Comparison of ENCODE assay signal across 8 mouse cellular contexts in genomic region chr2:164804533-164805331, GRCm38 (mm10). TPM values are rescaled to one million over a fixed set of nuclear protein-coding genes. Genes with fewer than 3 reads are reported as not detected.
DNase-seq lines count a peak whose midpoint lies in the region; ATAC-seq and TF ChIP-seq lines count a peak whose summit lies in the region.

TSS of gene Acot8 (minus strand) at chr2:164804882.
TSS of gene Zswim3 (plus strand) at chr2:164805098.

- peak; percentile 97 for ATAC-seq in hindbrain, postnatal 0 days
- ATAC-seq in megakaryocyte, adult 5-6 weeks (ENCODE audit: poor library complexity, severe bottlenecking): peak; percentile 92

- 0 out of 2 replicates have a peak, but pooled peaks have one; percentile 5 for TF ChIP-seq CTCF in hindbrain, postnatal 0 days (IDR thresholded peaks at IDR 0.05; ENCODE audit: low read depth)
- TF ChIP-seq CTCF in left cerebral cortex, adult 2 months (IDR thresholded peaks at IDR 0.05): no peak; the same call in 1 of the 2 replicates

- under 1% methylated on average over 47 of the region's 47 CpGs for WGBS in hindbrain, postnatal 0 days

- intact Hi-C loops in left cerebral cortex, adult 2 months (cut with DNase I): loop anchor here (2.0 kb wide), 1 partner anchor 18 kb away; the partner anchor contains the start of gene Zswim1

- H3K4me3 ChIP-seq in hindbrain, postnatal 0 days (ENCODE audit: low read length): peak within 1 kb of the TSS; percentile 80
- peak within 1 kb of the TSS; percentile 77 for H3K4me3 ChIP-seq in left cerebral cortex, adult 2 months

- H3K36me3 ChIP-seq in hindbrain, postnatal 0 days (ENCODE audit: insufficient read depth, low read length): peaks cover 12% of the 10 kb centered on the region; the same call in 1 of the 2 replicates

- peak within 1 kb of the TSS; percentile 90 for H3K27ac ChIP-seq in hindbrain, postnatal 0 days
- peak within 1 kb of the TSS; percentile 88 for H3K27ac ChIP-seq in left cerebral cortex, adult 2 months

- peaks cover 4% of the 10 kb centered on the region; the same call in 1 of the 2 replicates for H3K4me1 ChIP-seq in hindbrain, postnatal 0 days (ENCODE audit: insufficient read depth, low read length)

- peak; percentile 97 for DNase-seq in WW6 (ENCODE audit: low read depth, low spot score)
- peak; percentile 98 to 99 for DNase-seq in cerebellum, postnatal 4 days (ENCODE audit: low spot score in 2 of 2)
- peak; percentile 99 for DNase-seq in gastrocnemius, adult 18-20 months (ENCODE audit: low spot score)
- DNase-seq in hindbrain, postnatal 0 days (ENCODE audit: low spot score): peak; percentile 99
- peak; percentile 97 to 98 for DNase-seq in left cerebral cortex, adult 2 months (ENCODE audit: extremely low spot score in 1 of 2, low spot score in 2 of 2)
- DNase-seq in right cerebral cortex, adult 2 months (ENCODE audit: low spot score in 2 of 2): peak; percentile 99 to 100
- DNase-seq in urinary bladder, postnatal 14 days (ENCODE audit: low spot score): peak; percentile 98

- peak within 1 kb of the TSS; percentile 89 for H3K4me2 ChIP-seq in hindbrain, postnatal 0 days (ENCODE audit: low read depth, low read length)

- peak within 1 kb of the TSS; percentile 74 for H3K9ac ChIP-seq in hindbrain, postnatal 0 days (replicated peaks; ENCODE audit: low read length)

- no peaks in the 10 kb centered on the region for H3K27me3 ChIP-seq in hindbrain, postnatal 0 days (ENCODE audit: insufficient read depth, low read length)

- H3K9me3 ChIP-seq in hindbrain, postnatal 0 days (ENCODE audit: low read length): no peaks in the 10 kb centered on the region

RNA-seq across cellular contexts. Expression of gene Acot8, which starts in this region (rescaled TPM):
- total RNA-seq in gastrocnemius, adult 18-20 months (2021): 1 to 10 TPM; 8.0 to 8.2 TPM
- 18.5 and 39.5 TPM in 2 replicates for total RNA-seq in hindbrain, postnatal 0 days (2014; rRNA removed)
- polyA plus RNA-seq in hindbrain, postnatal 0 days (2015; fragmentation: Nextera tagmentation; extraction: Ambion mirVana): 19.4 and 20.2 TPM in 2 replicates
- total RNA-seq in left cerebral cortex, adult 2 months (2021): 10 to 100 TPM; 26.6 to 28.3 TPM
- total RNA-seq in megakaryocyte, adult 5-6 weeks (2015): 20.4 and 20.8 TPM in 2 replicates
- 28.8 and 28.9 TPM in 2 replicates for total RNA-seq in megakaryocyte, adult 5-6 weeks (2017)

RNA-seq across cellular contexts. Expression of gene Zswim3, which starts in this region (rescaled TPM):
- total RNA-seq in gastrocnemius, adult 18-20 months (2021): 1 to 10 TPM; 1.5 TPM
- total RNA-seq in hindbrain, postnatal 0 days (2014; rRNA removed): 6.4 and 8.3 TPM in 2 replicates
- 5.2 and 5.5 TPM in 2 replicates for polyA plus RNA-seq in hindbrain, postnatal 0 days (2015; fragmentation: Nextera tagmentation; extraction: Ambion mirVana)
- 1 to 10 TPM; 8.6 to 9.0 TPM for total RNA-seq in left cerebral cortex, adult 2 months (2021)
- 2.3 and 3.4 TPM in 2 replicates for total RNA-seq in megakaryocyte, adult 5-6 weeks (2015)
- total RNA-seq in megakaryocyte, adult 5-6 weeks (2017): 1.7 and 3.4 TPM in 2 replicates

Comparison
In these comparisons a context has a peak if more than half of its experiments do, and no peak if none do; other contexts are left out.
1. Peak in every context shown above with its lines: DNase-seq, ATAC-seq, H3K4me3 ChIP-seq and H3K27ac ChIP-seq.